Mouse (Mus musculus) cerebellum, postnatal 4 days (tissue): Measurements from ENCODE around the gene Srgap1.
A peak's percentile ranks its signal among the peaks of the same experiment; 100 is the strongest.

Source experiments
- DNase-seq, 2 experiments: peaks; one replicate each; pipeline ENCODE4 v3.0.0; 2022; ENCODE audit warnings: low spot score in 2 of 2, mixed read lengths in 1 of 2

The Srgap1 gene

DNA sequence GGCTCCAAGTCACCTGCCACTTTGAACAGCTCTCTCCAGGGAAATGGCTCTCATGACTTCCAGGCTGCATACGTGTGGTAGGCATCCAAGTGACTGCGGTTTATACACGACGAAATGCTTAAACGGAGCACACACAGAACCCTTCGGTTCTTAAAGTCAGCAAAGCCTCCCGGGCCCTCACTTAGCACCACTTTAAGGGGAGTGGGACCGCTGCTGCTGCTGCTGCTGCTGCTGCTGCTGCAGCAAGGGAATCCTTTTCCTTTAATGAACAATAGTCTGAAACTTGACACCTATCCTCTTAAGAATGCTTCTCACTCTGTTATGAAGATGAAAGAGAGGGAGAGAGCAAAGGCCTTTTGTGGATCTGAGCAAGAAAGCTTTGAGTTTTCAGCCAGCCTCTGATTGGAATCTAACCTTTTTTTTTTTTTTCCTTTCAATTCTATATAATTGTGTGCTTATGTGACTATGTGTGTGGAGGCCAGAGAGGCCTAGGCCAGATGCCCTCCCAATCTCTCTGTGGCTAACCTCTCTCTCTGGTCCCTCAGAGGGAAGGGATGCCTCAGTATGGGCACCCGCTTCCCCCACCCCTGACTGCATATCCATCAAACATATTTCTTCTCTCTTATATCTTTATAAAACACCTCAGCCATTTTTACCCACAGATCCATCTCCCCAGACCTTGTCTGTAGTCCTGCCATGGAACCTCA, 161.4 kb downstream of the Srgap1 start:
- no peak for DNase-seq

DNA sequence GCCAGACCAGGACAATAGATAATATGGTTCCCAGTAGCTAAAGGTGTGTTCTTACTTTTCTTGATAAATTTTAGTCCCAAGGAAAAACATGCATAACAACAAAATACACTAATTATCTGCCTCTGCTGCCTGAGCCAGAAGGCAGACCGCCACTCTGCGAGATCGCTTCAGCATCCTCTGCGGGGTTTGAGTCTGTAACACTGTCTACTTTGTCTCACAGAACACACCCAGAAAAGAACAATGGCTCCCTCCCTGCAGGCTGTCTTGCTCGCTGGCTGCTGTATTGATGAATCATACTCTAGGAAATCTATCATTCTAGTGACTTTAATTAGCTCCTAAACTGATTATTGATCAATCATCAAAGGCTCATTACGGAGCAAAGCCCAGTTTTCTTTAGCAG, 164.7 kb downstream of the Srgap1 start:
- no peak for DNase-seq

DNA sequence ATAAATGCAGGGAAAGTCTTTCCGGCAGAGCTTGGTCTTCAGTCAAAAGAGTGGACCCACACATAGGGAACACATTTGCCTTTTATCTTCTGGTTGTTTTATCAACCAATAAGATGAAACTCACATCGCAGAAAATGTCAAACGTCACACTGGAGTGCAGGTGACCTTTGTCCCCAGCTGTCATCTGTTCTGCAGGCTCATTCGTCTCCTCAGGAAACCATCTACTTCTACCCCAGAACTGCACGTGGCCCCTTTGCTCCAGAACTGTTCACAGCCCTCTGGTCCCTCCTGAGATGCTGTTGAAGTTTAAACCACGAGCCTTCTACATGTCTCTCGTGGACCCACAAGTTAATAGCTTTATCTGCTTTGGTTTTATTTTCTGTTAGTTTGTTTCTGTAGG, 168.3 kb downstream of the Srgap1 start:
- DNase-seq = no peak

DNA sequence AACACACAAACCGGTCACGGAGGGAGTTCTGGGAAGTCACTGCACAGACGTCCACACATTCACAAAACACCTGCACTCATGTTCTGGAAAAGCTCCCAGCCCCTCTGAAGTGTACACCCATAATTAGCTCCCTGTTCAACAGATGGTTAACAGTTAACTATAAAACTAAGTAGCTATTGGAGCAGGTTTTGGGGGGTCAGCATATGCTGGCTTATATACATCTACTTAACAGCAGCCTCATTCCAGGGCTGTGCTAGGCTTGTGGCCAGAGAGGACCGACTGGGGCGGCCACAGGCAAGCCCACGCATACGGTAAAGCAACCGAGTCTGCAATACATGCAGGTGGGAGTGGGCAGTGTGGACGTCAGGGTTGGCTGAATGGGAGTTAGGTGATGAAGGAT, 169.2 kb downstream of the Srgap1 start:
- no peak for DNase-seq

DNA sequence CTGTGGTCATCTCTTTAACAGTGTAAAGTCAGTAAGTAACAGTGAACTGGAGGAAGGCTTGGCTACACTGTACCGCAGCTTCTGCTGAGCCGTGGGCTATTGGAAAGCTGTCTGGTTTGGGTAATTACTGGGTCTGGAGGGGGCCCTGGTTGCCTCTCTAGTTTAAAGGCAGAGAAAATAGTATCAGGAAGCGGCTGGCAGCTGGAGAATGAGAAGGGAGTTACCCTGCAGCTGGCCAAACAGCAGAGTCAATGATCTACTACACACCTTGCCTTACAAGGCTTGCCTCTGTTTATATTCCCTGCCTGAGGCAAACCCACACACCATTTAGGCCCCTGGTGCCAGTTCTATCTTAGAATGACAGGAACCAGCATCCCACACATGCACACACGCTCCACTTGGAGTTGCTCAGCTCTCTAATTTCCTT, 174.0 kb downstream of the Srgap1 start:
- DNase-seq = no peak

DNA sequence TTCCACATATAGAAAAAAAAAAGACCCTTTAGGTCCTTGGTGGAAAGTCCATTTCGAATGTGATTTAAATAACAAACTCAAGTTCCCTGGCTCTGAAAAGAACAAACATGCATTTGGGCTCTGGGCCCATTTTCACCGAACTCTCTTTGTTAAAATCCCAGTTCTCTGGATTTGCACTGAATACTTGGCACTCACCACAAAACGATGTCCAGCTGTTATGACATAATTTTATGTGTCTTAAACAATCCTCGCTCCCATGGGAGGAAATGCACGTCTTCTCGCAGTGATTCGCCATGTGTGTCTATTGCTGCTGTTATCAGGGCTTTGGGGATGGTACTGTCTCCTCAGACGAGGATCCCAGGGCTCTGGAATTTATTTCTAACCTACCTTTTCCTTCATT, 177.2 kb downstream of the Srgap1 start:
- no peak for DNase-seq

DNA sequence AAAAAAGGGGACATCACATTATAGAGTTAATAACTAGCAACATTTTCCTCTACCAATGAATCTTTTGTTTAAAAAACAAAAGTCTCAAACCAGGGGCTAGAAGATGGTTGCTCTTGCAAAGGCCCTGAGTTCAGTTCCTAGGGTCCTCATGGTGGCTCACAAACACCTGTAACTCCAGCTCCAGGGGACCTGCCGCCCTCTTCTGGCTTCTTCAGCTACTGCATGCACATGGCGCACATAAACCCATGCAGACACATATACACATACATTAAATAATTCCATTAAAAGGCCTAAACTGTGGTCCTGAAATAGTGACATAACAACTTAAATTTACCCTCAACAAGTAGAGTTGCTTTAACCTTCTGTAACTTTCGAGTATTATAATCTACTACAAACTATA, 178.9 kb downstream of the Srgap1 start:
- DNase-seq = no peak

DNA sequence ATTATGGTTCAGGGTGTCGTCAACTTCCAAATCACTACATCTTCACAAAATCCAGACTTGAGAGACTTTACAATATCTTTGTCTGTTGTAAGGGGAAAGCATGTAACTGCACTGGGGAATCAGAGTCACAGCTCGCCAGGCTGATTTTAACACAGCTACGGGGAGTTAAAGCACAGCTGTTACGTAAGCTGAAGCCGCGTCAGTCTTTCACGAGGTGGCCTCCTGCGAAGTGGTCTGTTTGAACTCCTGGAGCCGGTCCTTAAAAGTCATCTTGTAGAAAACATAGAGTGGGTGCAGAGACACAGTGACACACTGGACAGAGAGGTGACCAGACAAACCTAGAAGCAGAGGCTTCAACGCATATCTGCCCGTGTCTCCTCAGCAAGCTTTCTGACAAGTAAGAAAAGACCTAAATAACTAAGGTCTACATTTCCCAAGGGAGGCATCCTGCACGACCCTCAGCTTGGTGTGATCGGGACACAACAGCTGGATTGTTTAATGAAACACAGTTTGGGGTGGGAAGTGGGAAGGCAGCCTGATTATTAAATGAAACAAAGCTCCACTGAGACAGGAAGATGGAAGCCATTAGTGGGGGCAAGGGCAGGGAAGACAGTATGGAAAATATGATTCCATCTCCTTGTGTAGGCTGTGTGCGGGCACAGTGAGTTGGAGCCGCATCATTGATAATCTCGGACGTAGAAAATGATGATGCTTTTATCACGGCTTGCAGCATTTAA, 181.4 kb downstream of the Srgap1 start:
- no peak for DNase-seq

DNA sequence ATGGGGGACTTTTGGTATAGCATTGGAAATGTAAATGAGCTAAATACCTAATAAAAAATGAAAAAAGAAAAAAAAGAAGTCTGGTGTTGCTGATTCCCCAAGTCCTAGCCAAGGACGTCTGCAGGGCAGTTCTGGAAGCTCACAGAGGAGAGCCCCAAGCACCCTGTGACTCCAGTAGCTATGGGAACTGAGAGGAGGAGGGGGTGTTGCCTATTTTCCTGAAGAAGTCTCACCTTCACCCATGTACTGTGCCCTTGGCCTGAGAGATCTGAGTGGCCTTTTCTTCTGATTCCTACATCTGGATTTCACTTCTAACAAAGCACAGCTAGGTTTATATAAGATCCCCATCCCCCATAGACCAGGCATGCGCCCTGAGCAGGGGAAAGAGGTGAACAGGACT, 186.2 kb downstream of the Srgap1 start:
- DNase-seq = no peak

DNA sequence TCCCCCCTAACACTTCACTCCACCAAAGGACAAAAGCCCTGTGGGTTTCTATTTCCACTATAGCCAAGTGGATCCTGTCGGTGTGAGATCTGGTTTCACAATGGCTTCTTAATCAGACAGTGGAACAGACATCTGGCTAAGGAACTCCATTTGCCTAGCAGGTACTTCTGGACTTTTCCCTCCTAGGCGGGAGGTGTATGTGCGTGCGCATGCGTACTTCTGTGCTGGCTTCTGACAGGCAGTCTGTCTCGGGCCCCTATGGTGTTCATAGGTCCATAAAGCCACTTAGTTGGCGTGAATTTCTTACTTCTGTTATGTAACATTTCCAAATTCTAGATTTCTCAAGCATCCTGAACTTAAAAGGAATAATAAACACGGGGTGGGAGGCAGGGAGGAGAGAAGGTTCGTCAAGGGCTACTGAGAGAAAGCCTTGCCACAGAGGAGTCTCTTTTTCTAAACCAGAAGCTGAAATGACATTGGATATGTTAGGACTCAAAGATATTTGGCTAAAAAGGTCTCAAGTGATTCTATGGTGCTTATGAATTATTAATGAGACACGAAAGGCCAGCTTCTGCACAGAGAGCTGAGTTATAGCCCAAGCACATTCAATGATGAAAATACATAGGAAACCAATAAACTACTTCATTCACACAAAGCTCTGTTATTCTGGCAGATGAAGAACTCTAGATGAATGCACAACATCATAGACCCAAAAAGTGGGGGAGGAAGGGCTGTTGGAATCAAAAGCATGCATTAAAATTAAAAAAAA, 187.1 kb downstream of the Srgap1 start:
- DNase-seq = no peak

DNA sequence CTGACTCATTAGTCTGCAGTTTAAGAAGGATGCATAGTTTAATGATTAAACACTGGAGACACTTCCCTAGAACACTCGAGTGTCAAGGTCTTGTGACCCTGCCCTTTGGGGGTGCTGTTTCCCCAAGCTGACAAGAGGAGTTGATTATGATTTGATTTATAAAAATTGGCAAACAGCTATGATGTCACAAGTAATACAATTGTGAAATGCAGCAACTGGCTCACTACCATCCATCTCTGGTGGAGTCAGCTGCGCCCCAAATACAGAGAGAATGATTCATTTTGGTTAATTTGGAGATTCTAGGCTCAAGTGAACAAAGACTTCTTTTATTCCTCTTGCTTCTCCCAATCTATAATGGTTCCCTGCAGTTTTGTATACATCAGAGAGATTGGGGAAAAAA, 188.2 kb downstream of the Srgap1 start:
- DNase-seq = no peak

DNA sequence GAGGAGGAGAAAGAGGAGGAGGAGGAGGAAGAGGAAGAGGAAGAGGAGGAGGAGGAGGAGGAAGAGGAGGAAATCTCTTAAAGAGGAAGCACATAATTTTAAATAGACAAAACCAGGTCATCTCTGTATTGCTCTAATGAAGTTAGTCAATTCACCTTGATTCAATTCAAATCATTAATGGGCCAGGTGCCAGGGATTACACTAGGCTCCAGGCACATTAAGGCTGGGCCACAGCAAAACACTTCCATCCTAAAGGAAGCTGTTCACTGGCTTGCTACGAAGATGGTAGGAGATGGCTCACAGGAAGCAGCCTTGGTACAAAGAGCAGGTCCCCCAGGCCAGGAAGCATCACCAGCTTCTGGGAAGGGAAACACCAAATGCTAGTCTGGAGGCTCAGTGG, 189.0 kb downstream of the Srgap1 start:
- no peak for DNase-seq

DNA sequence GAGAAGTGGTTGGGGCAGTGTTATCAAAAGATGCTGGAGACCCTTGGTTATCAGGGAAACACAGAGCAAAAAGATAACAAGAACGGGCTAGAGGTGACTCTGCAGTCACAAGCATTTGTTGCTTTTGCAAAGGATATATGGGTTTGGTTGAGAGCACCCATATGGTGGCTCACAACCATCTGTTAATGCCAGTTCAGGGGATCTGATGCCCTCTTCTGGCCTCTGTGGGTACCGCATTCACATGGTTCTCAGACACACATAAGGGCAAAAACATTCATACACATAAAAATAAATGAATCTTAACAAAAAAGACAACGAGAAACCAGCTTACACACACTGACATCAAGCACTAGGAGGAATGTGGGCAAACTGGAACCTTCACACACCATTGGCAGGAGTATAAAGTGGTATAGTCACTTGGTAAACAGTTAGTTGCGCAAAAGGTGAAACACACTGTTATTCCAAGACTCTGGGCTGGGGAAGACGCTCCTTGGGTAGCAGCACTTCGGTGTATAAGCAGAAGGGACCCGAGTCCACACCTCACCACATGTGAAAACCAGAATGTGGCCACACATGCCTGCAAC, 191.2 kb downstream of the Srgap1 start:
- DNase-seq = no peak

DNA sequence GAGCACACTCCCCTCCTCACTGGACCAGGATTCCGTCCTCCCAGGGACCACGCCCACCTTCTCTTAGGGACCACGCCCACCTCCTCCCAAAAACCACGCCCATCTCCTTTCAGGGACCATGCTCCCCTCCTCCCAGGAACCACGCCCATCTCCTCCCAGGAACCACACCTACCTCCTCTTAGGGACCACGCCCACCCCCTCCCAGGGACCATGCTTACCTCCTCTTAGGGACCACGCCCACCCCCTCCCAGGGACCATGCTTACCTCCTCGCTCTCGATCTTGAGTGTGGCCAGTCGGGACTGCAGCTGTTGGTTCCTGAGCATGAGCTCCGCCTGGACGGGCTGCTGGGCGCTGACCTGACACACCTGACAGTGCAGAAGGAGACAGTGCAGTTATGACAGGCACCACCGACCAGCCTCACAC, 193.7 kb downstream of the Srgap1 start:
- no peak for DNase-seq

DNA sequence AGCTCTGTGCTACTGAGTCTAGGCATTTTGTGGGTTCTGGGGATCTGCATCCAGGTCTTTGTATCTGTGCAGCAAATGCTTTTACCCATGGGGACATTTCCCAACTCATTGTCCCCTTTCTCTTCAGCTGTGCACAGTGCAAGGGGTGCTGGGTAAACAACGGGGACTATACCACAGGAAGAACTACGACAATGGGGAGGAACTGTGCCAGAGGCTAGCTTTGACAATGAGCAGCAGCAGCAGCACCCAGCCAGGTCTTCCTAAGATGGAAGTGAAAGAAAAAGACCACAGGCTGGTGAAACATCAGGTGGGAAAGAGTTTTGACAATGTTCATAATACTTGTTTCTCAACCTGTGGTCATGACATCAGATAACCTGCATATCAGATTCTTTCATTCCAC, 197.6 kb downstream of the Srgap1 start:
- DNase-seq = no peak

DNA sequence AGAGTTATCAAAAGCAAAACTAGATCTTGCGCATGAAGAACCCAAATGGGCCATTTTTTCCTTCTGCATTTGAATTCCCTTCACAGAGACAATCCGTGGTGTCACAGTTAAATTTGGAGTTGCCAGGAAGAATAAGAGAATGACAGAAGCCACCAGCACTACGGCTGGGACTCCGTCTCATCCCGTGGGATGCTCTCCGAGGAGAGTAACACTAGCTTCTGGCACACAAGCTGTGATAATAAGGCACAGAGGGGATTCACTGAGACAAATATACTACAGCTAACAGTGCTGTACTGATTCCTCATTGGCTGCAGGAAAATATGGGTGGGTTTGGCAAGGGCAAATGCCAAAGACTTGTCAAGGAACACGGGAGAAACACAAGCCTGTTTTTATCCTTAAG, 201.4 kb downstream of the Srgap1 start:
- DNase-seq = no peak

DNA sequence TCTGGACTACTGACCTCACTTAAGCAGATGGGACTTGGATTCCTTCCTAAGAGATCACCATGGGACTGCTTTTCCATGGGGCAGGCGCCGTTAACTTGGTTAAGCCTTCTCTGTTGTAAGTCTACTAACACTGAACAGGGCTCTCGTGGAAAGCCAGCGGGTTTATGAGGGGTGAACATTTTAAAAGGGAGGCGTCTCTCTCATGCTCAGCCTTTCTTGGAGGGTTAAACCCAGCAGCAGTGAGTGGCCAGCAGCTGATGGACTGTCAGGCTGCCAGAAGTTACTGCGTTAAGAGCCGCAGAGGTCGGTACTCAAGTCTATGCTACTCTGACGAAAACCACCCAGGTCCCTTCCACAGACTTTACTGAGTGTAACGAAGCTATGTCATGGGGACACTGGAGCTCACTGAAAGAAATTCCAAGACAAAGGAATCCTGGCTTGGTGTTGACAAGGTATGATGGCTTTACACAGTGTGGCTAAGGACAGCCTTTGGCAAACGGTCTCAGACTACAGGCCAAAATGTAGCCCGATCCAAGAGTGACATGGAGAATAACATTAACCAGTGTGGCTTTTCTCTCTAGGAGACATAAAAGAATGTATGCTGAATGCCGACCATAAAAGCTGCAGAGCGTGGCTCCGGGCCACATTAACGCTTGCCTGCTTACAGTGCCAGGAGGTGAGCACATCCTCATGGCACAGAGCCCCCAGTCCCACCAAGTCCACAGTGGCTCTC, 209.8 kb downstream of the Srgap1 start:
- peak in 1 of 2 experiments; percentile 39 for DNase-seq

DNA sequence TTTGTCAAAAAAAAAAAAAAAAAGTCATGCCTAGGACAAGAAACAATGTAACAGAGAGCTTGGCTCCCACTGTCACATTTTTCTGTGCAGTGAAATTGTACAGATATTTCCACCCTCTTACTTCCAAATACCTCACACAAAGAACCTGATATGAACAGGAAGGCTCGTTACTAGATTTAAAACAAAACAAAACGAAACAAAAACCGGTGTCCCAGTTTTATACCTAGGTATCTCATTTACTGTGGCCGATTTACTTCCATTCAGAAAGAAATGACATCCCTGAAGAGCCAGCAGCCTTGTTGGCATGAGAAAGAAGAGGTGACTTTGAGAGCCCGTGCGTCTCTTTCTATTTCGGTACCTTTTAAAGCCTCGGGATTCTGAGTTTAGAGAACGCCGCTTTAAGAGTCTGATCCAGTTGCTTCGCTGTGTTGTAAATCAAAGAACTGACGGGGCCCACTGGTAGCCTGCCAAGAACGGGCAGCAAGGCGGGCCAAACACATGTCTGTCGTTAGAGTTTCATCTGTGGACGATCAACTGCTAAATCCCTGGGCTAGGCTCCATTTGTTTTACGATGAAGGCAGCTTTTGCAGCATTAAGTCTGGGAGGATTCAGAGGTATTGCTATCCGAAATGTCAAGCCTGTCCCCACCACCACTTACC, 210.5 kb downstream of the Srgap1 start:
- peak in 1 of 2 experiments; percentile 63 for DNase-seq

DNA sequence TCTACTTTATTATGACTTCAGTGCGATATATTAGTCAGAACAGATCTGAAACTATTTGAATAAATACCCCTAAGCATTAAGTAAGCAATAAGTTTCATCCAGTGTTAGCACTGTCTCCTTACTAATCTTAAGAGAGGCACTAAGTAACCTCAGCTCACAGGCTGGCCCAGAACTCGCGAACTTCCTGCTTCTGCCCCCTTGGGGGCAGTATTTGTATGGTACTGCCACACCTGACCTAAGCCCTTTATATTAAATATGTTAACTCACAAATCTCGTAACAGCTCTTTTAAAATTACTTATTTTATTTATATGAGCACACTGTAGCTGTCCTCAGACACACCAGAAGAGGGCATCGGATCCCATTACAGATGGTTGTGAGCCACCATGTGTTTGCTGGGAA, 213.7 kb downstream of the Srgap1 start:
- DNase-seq = no peak

DNA sequence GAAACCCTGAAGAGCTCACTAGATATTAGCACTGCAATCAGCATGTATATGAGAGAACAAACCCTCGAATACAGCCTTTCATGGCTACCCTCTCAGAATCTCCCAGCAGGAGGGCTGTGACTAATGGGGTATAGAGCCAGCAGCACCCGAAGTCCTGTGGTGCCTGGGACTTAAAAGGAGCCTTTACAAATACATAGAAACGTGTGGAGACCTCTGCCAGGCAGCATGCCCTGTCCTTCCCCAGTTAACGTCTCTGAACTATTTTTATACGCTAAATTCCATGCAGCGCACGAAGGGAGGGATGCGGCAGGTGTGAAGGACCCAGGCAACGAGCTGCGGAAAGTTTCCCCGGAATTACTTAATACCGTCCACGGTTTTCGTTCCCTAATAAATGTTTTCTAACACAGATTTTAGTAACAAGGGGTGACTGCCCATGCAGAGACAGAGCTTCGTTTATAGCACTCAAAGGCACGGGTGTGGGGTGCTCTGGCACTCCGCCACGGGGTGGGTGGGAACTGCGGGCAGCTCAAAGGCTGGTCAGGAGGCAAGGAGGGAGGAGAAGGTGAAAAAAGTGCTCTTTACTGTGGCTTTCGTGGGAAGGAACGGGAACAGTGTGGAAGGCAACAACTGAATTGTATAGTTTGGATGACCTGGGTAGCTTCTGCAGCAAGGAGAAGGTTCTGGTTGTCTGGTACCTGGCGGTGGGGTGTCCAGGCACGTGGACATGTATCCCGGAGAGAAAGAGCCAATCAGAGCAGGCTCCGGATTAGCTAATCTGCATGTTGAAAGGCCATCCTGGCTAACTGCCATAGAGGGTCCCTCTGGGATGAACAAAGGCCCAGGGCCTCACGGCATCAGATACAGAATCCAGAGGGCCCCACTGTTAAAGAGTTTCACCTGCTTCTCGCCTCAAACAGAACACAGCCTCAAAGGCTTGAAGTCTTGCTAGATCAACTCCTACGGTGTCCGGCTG, 216.5 kb downstream of the Srgap1 start:
- DNase-seq = no peak
